Mouse (Mus musculus) erythroblast, embryonic 14.5 days (primary cell): Measurements from ENCODE around the gene Dcaf5.

Experiments used
- GATA1 ChIP-seq: IDR thresholded peaks from 2 replicates; pipeline ENCODE4 v1.6.1; 2012; ENCODE audit warnings: low read length, inconsistent platforms, mixed read lengths
- TAL1 ChIP-seq: IDR thresholded peaks from 3 replicates; pipeline ENCODE4 v1.6.1; 2012; ENCODE audit warnings: low read length, inconsistent platforms, mixed read lengths

DNA sequence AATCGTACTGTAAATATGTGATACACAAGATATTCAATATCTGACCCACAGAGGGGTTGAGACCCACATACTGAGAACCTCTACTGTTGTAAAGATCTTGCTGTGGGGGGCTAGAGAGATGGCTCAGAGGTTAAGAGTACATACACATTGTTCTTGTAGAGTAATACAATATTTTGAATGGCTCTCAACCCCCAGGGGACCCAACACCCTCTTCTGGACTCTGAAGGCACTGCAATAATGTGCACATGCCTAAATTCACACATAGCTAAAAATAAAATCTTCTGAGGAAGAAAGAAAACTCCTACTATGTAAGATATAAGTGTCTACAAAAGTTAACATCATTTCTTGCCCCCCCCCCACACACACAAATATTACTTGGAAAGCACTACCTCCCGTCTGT lies 4.6 kb upstream of the Dcaf5 start:
- TF ChIP-seq GATA1 (no peak), TAL1 (no peak)
